Mouse (Mus musculus) embryonic fibroblast, embryonic 13.5 days (primary cell): ENCODE results near the gene Bcl7a.

Source experiments
- CTCF ChIP-seq: IDR thresholded peaks from 2 replicates; pipeline ENCODE4 v1.5.1; 2011; ENCODE audit warnings: mild to moderate bottlenecking, control low read depth, low read length, moderate library complexity, borderline replicate concordance; ENCODE audit not compliant: insufficient read depth
- POLR2A ChIP-seq: IDR thresholded peaks from 2 replicates; pipeline ENCODE4 v1.6.1; 2011; ENCODE audit warnings: low read depth, mild to moderate bottlenecking, control low read depth, low read length, moderate library complexity

- TF ChIP-seq CTCF (no peak), POLR2A (no peak)
Measured at GRCm38 (mm10) chr5:123378712-123379111, 35.1 kb downstream of the Bcl7a start.
